Mouse (Mus musculus) left cerebral cortex, adult 9 months (tissue): ENCODE measurements around the gene Map3k1.
"Not testable (repeated sequence)": the region's sequence is repeated elsewhere in the genome, so short reads cannot be mapped to it uniquely, and the experiment has no call there.

Source experiments
- DNase-seq, 2 experiments: peaks; one replicate each; pipeline ENCODE4 v3.0.0; 2022; ENCODE audit warnings: low spot score in 2 of 2

Gene Map3k1

GRCm38 (mm10) chr13:111741991-111742615 lies 66.7 kb downstream of the Map3k1 start:
- peak in 1 of 2 experiments; percentile 43 for DNase-seq

GRCm38 (mm10) chr13:111741204-111741990 lies 67.4 kb downstream of the Map3k1 start:
- no peak for DNase-seq

GRCm38 (mm10) chr13:111726898-111727297 lies 81.9 kb downstream of the Map3k1 start:
- no peak for DNase-seq

GRCm38 (mm10) chr13:111725165-111726077 lies 83.4 kb downstream of the Map3k1 start:
- DNase-seq: peak; percentile 92 to 94

- no peak for DNase-seq
Observed at GRCm38 (mm10) chr13:111724811-111725164, 84.0 kb downstream of the Map3k1 start.

- DNase-seq: no peak
Observed at GRCm38 (mm10) chr13:111719726-111720125, 89.1 kb downstream of the Map3k1 start.

- no peak for DNase-seq
Observed at GRCm38 (mm10) chr13:111710531-111710930, 98.3 kb downstream of the Map3k1 start.

- not testable (repeated sequence) for DNase-seq
Observed at GRCm38 (mm10) chr13:111703952-111704351, 104.8 kb downstream of the Map3k1 start.

- DNase-seq: no peak
Observed at GRCm38 (mm10) chr13:111703396-111703795, 105.4 kb downstream of the Map3k1 start.
